Mouse (Mus musculus) kidney, embryonic 14.5 days (tissue): ENCODE measurements around the gene Fer1l4. TPM values are rescaled to one million over a fixed set of nuclear protein-coding genes. Genes with fewer than 3 reads are reported as not detected.

Experiments
- ATAC-seq: fragments of 200-750 bp; cut with Nextera tagmentation; 2 replicates; pipeline ENCODE4 v1.8.0; 2017; ENCODE audit warnings: moderate number of reproducible peaks, mild to moderate bottlenecking, moderate TSS enrichment, moderate library complexity; ENCODE audit not compliant: low FRiP score, low TSS enrichment
- H3K27ac ChIP-seq: fragments of 300-500 bp; sonication (generic); 2 replicates; pipeline ENCODE4 v1.5.1; 2014; ENCODE audit warnings: low read depth, mild to moderate bottlenecking, low read length, moderate library complexity, mixed read lengths
- H3K27me3 ChIP-seq: fragments of 300-500 bp; sonication (generic); 2 replicates; pipeline ENCODE4 v1.6.1; 2014; ENCODE audit warnings: mild to moderate bottlenecking, low read length; ENCODE audit not compliant: control insufficient read depth, insufficient read depth
- H3K36me3 ChIP-seq: fragments of 300-500 bp; sonication (generic); 2 replicates; pipeline ENCODE4 v1.6.1; 2014; ENCODE audit warnings: low read length, mixed read lengths; ENCODE audit not compliant: control insufficient read depth, insufficient read depth
- H3K4me1 ChIP-seq: fragments of 300-500 bp; sonication (generic); 2 replicates; pipeline ENCODE4 v1.6.1; 2014; ENCODE audit warnings: low read length, mixed read lengths; ENCODE audit not compliant: control insufficient read depth, insufficient read depth
- H3K4me2 ChIP-seq: fragments of 300-500 bp; sonication (generic); replicated peaks from 2 replicates; pipeline ENCODE4 v1.6.1; 2014; ENCODE audit warnings: low read depth, mild to moderate bottlenecking, low read length
- H3K4me3 ChIP-seq: fragments of 300-500 bp; sonication (generic); 2 replicates; pipeline ENCODE4 v1.5.1; 2014; ENCODE audit warnings: mild to moderate bottlenecking, low read length
- H3K9ac ChIP-seq: fragments of 300-500 bp; sonication (generic); 2 replicates; pipeline ENCODE4 v1.6.1; 2014; ENCODE audit warnings: low read depth, mild to moderate bottlenecking, low read length, moderate library complexity
- H3K9me3 ChIP-seq: fragments of 300-500 bp; sonication (generic); 2 replicates; pipeline ENCODE4 v1.6.1; 2016; ENCODE audit warnings: low read length; ENCODE audit not compliant: control insufficient read depth
- WGBS: fragments of 180-500 bp; shearing (Covaris S2); extraction: QIAGEN DNeasy Blood & Tissue Kit; methylation state at CpG from one replicate; pipeline ENCODE4 v1.1.7; 2014; 5-methylcytosine and 5-hydroxymethylcytosine counted together
- polyA plus RNA-seq: library from polyadenylated mRNA; unstranded; fragments of >200 nt; fragmentation: Nextera tagmentation; extraction: Ambion mirVana; gene quantifications from 2 replicates; pipeline ENCODE4 v1.2.1, GENCODE M21; 2014

The Fer1l4 gene
- polyA plus RNA-seq, 1 experiment from 2014 or later: 0.16 TPM

DNA sequence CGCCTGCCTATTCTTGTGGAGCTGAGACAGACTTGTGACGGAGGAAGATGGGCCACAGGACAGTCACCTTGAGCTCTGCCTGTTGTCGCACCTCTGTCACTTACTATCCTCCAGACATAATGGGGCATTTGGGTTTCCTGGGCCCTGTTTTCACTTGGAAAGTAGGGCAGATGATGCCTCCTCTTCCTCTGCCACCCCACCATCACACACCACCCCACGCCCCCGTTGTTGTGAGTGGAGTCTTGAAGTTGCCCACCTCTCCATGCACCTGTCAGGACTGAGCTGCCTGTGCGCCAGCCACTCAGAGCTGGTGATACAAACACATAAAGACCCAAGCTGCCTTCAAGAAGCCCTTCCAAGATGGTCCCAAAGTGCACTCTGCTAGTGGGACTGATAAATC is 65.6 kb downstream of the Fer1l4 start:
- no peak for ATAC-seq
- Histone ChIP-seq H3K4me3 (no peak overlapping the region), H3K27ac (no peak overlapping the region), H3K36me3 (peaks cover 96% of the 10 kb centered on the region), H3K4me1 (no peaks in the 10 kb centered on the region), H3K9ac (no peak overlapping the region), H3K27me3 (no peaks in the 10 kb centered on the region), H3K4me2 (no peak overlapping the region), H3K9me3 (no peaks in the 10 kb centered on the region)
- 96% methylated on average over 6 of the region's 6 CpGs for WGBS

GRCm38 (mm10) chr2:155985776-155986175 is 67.0 kb downstream of the Fer1l4 start:
- no peak for ATAC-seq
- Histone ChIP-seq H3K27ac (no peak overlapping the region), H3K4me1 (no peaks in the 10 kb centered on the region), H3K9me3 (no peaks in the 10 kb centered on the region), H3K4me2 (no peak overlapping the region), H3K4me3 (no peak overlapping the region), H3K27me3 (no peaks in the 10 kb centered on the region), H3K36me3 (peaks cover 96% of the 10 kb centered on the region), H3K9ac (no peak overlapping the region)
- 94% methylated on average over 7 of the region's 7 CpGs for WGBS

- Histone ChIP-seq H3K4me3 (no peak overlapping the region), H3K4me1 (no peaks in the 10 kb centered on the region), H3K27me3 (no peaks in the 10 kb centered on the region), H3K27ac (0 out of 2 replicates have a peak overlapping the region, but pooled peaks have one; percentile 6), H3K9me3 (no peaks in the 10 kb centered on the region), H3K9ac (no peak overlapping the region), H3K36me3 (peaks cover 84% of the 10 kb centered on the region), H3K4me2 (no peak overlapping the region)
- ATAC-seq: 0 out of 2 replicates have a peak, but pooled peaks have one; percentile 52
- 56% methylated on average over 5 of the region's 5 CpGs for WGBS
These were observed 73.3 kb downstream of the Fer1l4 start for GRCm38 (mm10) chr2:155979328-155979991.

DNA sequence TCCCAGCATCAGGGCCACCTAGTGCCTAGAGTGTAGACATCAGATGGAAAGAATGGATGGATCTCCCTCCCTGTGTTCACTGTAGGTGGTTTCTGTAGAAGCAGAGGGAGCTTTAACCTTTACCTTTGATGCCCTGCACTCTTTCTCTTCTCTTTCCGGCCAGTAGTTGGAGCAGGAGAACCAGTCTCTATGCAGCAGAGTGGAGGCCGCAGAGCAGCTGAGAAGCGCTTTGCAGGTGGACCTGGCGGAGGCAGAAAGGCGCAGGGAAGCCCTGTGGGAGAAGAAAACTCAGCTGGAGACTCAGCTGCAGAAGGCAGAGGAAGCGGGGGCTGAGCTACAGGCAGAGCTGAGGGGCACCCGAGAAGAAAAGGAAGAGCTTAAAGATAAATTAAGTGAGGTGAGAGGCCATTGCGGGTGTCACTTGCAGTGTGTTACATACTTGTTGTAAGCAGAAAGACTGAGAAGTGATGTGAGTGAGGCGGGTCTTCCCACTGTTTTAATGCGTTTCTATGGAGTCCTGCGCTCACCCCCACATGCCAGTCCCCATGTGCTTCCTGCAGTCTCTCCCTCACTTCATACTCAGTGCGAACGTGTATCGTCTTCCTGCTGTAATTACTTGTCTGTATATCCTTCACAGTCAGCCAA is 78.5 kb downstream of the Fer1l4 start:
- 77% methylated on average over 14 of the region's 14 CpGs for WGBS
- H3K9me3 ChIP-seq: no peaks in the 10 kb centered on the region
- ATAC-seq: no peak

GRCm38 (mm10) chr2:155973348-155973747 is 79.4 kb downstream of the Fer1l4 start:
- Histone ChIP-seq H3K36me3 (peaks cover 88% of the 10 kb centered on the region), H3K27me3 (no peaks in the 10 kb centered on the region), H3K4me2 (no peak overlapping the region), H3K4me3 (no peak overlapping the region), H3K9ac (no peak overlapping the region), H3K9me3 (no peaks in the 10 kb centered on the region), H3K27ac (no peak overlapping the region), H3K4me1 (no peaks in the 10 kb centered on the region)
- 94% methylated on average over 6 of the region's 6 CpGs for WGBS
- ATAC-seq: no peak

More for the DNA sequence above, 78.5 kb downstream of the Fer1l4 start:
- peaks cover 83% of the 10 kb centered on the region for H3K36me3 ChIP-seq
- no peak overlapping the region for H3K27ac ChIP-seq
- H3K4me1 ChIP-seq: no peaks in the 10 kb centered on the region
- no peak overlapping the region for H3K4me3 ChIP-seq
- H3K4me2 ChIP-seq: no peak overlapping the region
- H3K27me3 ChIP-seq: no peaks in the 10 kb centered on the region
- H3K9ac ChIP-seq: no peak overlapping the region

Other genes starting within 250 kb of the Fer1l4 start
- gene BC029722, start 233.5 kb downstream of the Fer1l4 start, polyA plus RNA-seq: 7.8 and 11.4 TPM in 2 replicates
- 187 and 202 TPM in 2 replicates for gene Eif6, start 226.0 kb downstream of the Fer1l4 start, polyA plus RNA-seq
- 0.07 TPM in 1 of 2 replicates, not detected in the other for gene Fam83c, start 218.1 kb downstream of the Fer1l4 start, polyA plus RNA-seq
- 56.3 and 66.3 TPM in 2 replicates for gene Uqcc1, start 122.6 kb downstream of the Fer1l4 start, polyA plus RNA-seq
- gene Gm15557, start 112.2 kb downstream of the Fer1l4 start, polyA plus RNA-seq: not detected in 2 replicates
- 0.19 and 0.53 TPM in 2 replicates for gene Gdf5, start 107.6 kb downstream of the Fer1l4 start, polyA plus RNA-seq
- 14.1 and 24.4 TPM in 2 replicates for gene Cep250, start 96.5 kb downstream of the Fer1l4 start, polyA plus RNA-seq
- gene 6430550D23Rik, start 45.0 kb downstream of the Fer1l4 start, polyA plus RNA-seq: 1.2 and 1.7 TPM in 2 replicates
- gene Ergic3, start 44.9 kb downstream of the Fer1l4 start, polyA plus RNA-seq: 225 and 244 TPM in 2 replicates
- 2.3 and 3.1 TPM in 2 replicates for gene Spag4, start 12.2 kb upstream of the Fer1l4 start, polyA plus RNA-seq
- 39.6 and 57.5 TPM in 2 replicates for gene Cpne1, start 59.0 kb upstream of the Fer1l4 start, polyA plus RNA-seq
- 15.5 and 37.2 TPM in 2 replicates for gene Rbm12, start 59.0 kb upstream of the Fer1l4 start, polyA plus RNA-seq
- gene Gm28036, start 74.1 kb upstream of the Fer1l4 start, polyA plus RNA-seq: 3.4 and 13.2 TPM in 2 replicates
- gene Romo1, start 91.1 kb upstream of the Fer1l4 start, polyA plus RNA-seq: 417 and 550 TPM in 2 replicates
- 40.8 and 44.6 TPM in 2 replicates for gene Nfs1, start 91.2 kb upstream of the Fer1l4 start, polyA plus RNA-seq
- gene Rbm39, start 127.3 kb upstream of the Fer1l4 start, polyA plus RNA-seq: 683 and 751 TPM in 2 replicates
- 68.8 and 71.7 TPM in 2 replicates for gene Phf20, start 143.5 kb upstream of the Fer1l4 start, polyA plus RNA-seq